Mouse (Mus musculus) lung, adult 2 months (tissue): Measurements from ENCODE around the gene Haus3.

Experiments
- CTCF ChIP-seq: fragments of 200-500 bp; IDR thresholded peaks from 2 replicates; pipeline ENCODE4 v1.5.1; 2011; ENCODE audit warnings: mild to moderate bottlenecking, low read length, control low read depth; ENCODE audit not compliant: insufficient read depth
- POLR2A ChIP-seq: fragments of 200-500 bp; IDR thresholded peaks from 2 replicates; pipeline ENCODE4 v1.6.1; 2011; ENCODE audit warnings: low read depth, mild to moderate bottlenecking, control low read depth, low read length, borderline replicate concordance; ENCODE audit errors: extremely low read depth

- no peak for TF ChIP-seq POLR2A
- peak; percentile 82 for TF ChIP-seq CTCF
Measured at GRCm38 (mm10) chr5:34139751-34140150, 29.6 kb downstream of the Haus3 start.
